Mouse (Mus musculus): ENCODE measurements at regions not wholly inside any gene's neighbourhood (a gene's known extent, or its start where the extent isn't known, plus 50 kb on each side); places are given as distances from the start of the nearest gene placed in this dataset.

DNA sequence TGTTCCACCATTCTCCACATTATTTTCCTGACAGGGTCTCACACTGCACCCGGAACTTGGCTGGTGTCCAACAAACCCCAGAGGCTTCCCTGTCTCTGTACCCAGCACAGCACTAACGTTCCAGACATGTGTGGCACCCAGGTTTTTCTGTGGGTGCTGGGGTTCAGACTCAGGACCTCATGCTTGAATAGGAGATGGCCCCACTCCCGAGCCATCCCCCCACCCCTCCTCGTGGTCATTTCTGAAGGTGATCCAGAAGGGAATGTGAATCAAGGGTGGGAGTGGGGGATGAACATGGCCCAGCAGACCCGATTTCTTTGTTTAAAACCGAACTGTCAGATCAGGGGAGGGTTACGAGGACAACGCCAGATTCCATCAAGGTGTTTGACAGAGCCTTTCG is 245.6 kb downstream of the Tbc1d1 start:
- DNase-seq (ENCODE audit: low spot score), result no peak

DNA sequence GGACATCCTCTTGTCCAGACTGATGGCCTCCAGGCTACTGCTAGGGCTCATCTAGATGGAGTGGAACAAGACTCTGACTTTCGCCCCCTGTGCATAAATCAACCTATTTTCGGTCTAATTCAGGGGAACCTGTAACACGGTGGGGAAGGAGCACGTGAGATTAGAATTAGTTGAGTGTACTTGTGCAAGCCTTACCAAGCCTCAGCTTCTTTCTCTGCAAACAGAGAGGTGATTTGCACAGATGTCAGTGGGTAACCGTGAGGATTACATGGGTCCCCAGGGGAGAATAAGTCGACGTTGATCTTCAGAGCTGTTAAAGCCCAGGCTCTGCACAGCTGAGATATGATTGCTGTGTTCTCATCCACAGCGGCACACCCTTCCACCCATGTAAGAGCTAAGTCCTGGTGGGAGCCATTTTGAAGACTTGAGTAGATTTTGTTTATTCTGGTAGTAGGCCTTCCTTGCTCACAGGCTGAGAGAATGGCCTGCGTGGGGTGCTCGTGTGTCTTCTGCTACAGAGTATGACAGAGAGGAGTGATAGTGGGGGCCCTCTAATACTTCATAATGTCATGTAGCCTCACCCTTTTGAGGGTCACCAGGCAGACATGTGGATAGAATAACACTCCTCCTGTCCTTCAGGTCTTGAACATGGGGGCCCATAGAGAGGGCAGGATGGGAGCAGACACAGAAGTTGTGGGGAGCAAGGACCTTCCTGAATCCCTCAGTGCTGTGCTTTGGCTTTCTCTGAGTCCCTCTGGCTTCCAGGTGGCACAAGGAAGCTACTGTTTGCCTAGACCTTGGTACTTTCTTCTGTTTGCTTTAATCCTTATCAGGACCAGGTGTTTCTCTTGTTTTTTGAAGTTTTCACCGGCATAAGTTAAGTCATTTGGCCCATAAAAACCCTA is 247.2 kb downstream of the Tbc1d1 start:
- DNase-seq (ENCODE audit: low spot score), result no peak

DNA sequence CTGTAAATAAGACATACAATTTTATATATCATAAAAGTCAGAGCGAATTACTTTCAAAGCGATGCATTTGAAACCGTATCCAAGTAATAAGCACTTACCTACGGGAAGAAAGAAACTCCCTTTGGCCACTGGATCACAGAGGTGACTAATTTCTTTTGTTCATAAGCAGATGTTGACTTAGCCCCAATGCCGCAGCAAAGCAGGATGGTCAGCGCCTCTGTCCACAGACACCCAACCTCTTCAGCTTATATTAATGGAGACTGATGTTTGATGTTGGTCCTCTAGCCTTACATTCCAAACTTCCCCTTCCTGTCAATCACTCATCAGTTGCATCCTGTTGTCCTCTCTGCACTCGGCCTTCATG is 247.9 kb downstream of the Tbc1d1 start:
- no peak for DNase-seq (ENCODE audit: low spot score)

- no peak for DNase-seq (ENCODE audit: low spot score)
Measured at GRCm38 (mm10) chr5:64404512-64404911, 248.4 kb downstream of the Tbc1d1 start.

DNA sequence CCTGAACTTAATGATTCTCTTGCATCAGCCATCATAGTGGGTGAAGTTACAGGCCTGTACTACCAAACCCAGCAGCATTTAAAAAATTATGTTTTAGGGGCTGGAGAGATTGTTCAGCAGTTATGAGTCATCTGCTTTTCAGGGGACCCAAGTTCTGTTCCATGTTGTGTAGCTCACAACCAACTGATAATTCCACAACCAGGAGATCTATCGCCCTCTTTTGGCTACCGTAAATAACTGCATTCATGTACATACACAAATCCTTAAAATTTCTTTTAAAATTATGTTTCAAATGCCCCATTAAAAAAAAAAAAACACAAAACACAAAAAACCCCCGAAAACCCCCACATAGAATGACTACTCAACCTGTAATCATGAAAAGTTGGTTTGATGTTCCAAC is 252.8 kb downstream of the Tbc1d1 start:
- no peak for DNase-seq (ENCODE audit: low spot score)

- DNase-seq (ENCODE audit: low spot score), result no peak
Measured at GRCm38 (mm10) chr5:64410621-64411020, 254.5 kb downstream of the Tbc1d1 start.

- no peak for DNase-seq (ENCODE audit: low spot score)
Measured at GRCm38 (mm10) chr5:64414519-64414918, 258.4 kb downstream of the Tbc1d1 start.

GRCm38 (mm10) chr5:64419395-64419794 is 263.3 kb downstream of the Tbc1d1 start:
- no peak for DNase-seq (ENCODE audit: low spot score)

DNA sequence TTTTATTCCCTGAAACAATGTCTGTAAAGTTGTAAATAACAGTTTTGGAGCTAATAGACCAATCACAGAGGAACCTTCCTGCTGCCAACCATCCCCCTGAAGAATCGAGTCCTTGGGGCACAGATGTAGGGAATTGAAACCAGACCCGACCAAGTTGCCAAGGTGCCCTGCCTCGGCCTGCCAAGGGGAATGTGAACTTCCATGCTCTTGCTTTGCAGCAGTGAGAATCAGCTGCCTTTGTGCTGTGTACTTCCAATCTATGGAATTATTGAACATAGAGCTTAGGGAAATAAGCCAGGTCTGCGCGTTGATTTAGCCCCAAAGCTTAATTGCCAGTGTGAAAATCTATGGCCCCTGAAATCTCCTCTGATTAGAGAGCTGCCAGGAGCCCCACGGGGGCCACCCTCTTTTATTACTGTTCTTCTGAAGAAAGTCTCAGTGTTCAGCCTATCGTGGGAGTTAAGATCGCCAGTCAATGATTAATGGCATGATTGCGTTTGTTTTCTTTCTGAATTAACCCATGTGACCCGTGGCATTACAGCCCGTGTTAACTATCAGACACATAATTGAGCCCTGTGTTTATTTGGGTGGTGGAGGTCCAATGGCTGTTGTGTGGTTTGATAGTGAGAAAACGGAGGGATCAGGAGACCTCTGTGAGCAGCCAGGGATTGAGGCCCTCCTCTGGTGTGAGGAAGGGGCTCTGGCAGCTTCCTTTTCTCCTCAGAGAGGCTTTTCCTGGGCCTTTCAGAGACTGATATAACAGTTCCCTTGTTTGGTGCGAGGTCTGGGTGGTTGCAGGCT is 266.9 kb downstream of the Tbc1d1 start:
- DNase-seq (ENCODE audit: low spot score), result no peak

- no peak for DNase-seq (ENCODE audit: low spot score)
Measured at GRCm38 (mm10) chr5:64428822-64429221, 272.7 kb downstream of the Tbc1d1 start.

- no peak for DNase-seq (ENCODE audit: low spot score)
Measured at GRCm38 (mm10) chr5:64430501-64430900, 274.4 kb downstream of the Tbc1d1 start.

DNA sequence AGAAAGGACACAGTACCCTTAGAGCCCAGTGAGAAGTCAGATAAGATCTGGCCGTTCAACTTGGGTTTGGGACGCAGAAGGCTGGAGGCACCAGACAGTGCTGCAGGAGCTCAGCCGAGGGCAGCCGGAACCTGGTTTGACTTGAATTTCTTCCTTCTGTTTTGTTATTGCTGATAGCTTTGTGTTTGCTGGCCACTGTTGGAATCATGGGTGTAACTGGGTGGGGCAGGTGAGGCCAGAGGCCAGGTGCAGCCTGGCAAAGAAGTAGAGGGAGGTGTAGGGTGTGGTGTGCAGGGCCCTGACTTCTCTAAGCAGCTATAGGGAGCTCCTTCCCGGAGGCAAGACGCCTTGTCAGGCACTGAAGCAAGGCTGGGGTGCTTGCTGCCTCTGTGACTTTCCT is 275.5 kb downstream of the Tbc1d1 start:
- DNase-seq (ENCODE audit: low spot score), result no peak

- no peak for DNase-seq (ENCODE audit: low spot score)
Measured at GRCm38 (mm10) chr5:64433786-64434185, 277.7 kb downstream of the Tbc1d1 start.

DNA sequence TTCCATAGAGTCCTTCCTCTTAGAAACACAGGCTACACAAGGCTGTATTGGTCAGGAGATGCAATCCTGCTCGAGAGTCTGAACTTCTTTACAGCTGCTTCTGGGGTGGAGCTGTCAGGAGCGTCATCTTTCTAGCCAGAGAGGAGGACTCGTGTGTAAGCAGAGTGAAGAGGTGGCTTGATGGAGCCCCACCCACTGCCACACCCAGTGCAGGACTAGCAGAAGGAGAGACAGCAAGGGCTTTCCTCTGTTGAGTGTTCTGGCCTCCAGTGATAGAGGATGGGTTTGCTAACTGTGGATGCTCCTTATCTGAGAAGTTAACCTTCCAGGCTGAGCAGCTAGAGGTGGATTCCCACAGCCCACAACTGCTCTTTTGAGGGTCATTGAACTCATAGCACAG is 279.4 kb downstream of the Tbc1d1 start:
- no peak for DNase-seq (ENCODE audit: low spot score)

GRCm38 (mm10) chr5:64435958-64436357 is 279.9 kb downstream of the Tbc1d1 start:
- DNase-seq (ENCODE audit: low spot score), result no peak

- no peak for DNase-seq (ENCODE audit: low spot score)
Measured at GRCm38 (mm10) chr5:64437720-64438119, 281.6 kb downstream of the Tbc1d1 start.

- no peak for DNase-seq (ENCODE audit: low spot score)
Measured at GRCm38 (mm10) chr5:64438446-64439134, 282.5 kb downstream of the Tbc1d1 start.

GRCm38 (mm10) chr5:64447847-64448246 is 291.7 kb downstream of the Tbc1d1 start:
- DNase-seq (ENCODE audit: low spot score), result no peak

- no peak for DNase-seq (ENCODE audit: low spot score)
Measured at GRCm38 (mm10) chr5:64452668-64453334, 296.7 kb downstream of the Tbc1d1 start.

DNA sequence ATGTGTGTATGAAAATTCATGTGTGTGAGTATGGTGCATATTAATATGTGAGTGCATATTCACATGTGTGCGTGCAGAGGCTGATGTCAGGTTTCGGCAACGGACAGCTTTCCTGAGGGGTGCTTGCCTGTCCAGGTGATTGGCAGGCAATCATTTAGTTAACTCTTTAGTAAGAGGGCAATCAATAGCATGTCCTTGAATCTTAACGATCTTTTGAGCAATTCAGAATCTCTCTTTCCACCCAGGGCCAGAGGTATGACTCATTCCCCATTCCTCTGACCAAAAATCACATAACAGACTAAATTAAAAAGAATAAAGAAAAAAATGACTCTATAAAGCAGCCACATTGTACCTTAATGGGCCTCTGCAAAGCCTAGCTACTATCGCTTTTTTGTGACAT is 303.7 kb downstream of the Tbc1d1 start:
- DNase-seq (ENCODE audit: low spot score), result no peak

DNA sequence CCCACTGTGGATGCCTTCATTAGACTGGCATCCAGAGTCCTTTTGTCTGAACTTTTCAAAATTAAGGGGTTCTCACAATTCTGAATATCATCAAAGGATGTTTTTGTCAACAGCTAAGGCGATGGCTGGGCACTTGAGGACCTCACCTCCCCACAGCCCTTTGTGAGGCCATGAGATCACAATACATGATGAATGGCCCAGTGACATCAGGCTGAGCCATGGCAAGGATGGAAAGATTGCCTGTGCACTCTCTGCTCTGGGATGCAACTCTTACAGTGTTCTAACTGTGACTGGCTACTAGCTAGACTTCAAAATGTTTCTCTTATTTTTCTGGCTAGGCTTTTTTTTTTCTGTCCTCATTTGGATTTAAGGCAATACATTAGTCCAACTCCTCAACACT is 304.8 kb downstream of the Tbc1d1 start:
- DNase-seq (ENCODE audit: low spot score), result no peak

DNA sequence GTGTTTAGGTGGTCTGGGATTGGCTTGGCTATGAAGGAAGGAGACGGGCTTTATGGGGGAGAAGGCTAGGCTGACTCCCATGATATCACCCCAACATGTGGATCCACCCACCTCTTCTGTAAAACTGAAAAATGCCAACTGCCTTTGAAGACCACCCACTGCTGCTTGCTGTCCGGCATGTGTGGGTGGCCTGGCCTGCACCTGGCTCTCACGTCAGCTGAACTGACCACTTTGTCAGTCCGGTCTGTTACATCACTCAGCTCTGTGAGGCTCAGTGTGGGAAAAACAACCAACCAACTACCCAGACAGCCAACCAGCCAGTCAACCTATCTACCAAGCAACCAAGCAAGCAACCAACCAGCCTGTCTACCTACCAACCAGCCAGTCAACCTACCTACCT is 305.5 kb downstream of the Tbc1d1 start:
- DNase-seq (ENCODE audit: low spot score), result no peak
